Mouse (Mus musculus): ENCODE results near the gene Olfr825. TPM values are rescaled to one million over a fixed set of nuclear protein-coding genes. Genes with fewer than 3 reads are reported as not detected.
"Not testable (repeated sequence)": the region's sequence is repeated elsewhere in the genome, so short reads cannot be mapped to it uniquely, and the experiment has no call there.

The Olfr825 gene
- polyA plus RNA-seq (2015; fragmentation: Nextera tagmentation; extraction: Ambion mirVana): not detected in 2 replicates

DNA sequence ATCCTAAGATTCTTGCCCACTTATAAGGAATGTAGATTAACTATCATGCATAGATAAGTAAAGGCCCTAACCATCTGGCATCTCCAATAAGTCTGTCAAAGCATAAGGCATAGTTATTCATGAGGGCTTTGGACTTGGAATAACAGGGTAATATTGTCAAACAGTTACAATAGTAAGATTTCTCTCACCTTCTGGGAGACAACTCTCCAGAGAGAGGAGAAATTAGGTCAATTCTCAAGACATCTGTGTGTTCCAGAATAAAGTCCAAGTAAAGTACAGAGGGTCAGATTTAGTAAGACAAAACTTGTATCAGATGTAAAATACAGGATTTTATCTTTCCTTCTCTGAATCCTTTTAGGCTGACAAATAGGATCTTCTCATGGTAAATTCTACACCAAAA lies at the start of gene Olfr825:
TSS of gene Olfr825 (minus strand) at position 101 of the 400 bp plus-strand sequence.
- ATAC-seq: no peak
- TF ChIP-seq CTCF (IDR thresholded peaks at IDR 0.05) (no peak), EP300 (IDR thresholded peaks at IDR 0.05) (no peak)
- no peaks in the 10 kb centered on the region for H3K27me3 ChIP-seq (replicated peaks; ENCODE audit: insufficient read depth, low read length)

DNA sequence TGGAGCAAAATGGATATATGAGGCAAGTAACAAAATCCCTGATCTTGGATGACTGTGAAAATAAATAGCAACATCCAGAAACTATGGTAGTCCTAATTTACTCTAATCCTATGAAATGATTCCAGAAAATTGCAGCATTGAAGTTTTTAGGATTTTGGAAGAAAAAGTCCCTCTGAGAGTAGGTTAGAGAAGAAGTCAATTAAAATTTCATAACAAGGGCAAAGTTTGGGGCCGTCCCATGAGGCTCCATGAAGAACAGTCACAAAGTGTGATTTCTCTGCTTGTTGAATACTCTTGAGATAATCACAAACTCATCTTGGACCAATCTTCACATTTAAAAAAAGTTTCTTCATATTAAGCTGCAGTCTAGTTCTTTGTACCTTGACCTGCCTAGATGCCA lies 47.7 kb upstream of the Olfr825 start, which contains the start of gene Olfr827:
TSS of gene Olfr827 (minus strand) at position 101 of the 400 bp plus-strand sequence.
- TF ChIP-seq EP300 (IDR thresholded peaks at IDR 0.05) (no peak), CTCF (IDR thresholded peaks at IDR 0.05) (no peak)
- DNase-seq (ENCODE audit: low spot score) (no peak), ATAC-seq (no peak)
- Histone ChIP-seq H3K27me3 (replicated peaks; ENCODE audit: insufficient read depth, low read length) (no peaks in the 10 kb centered on the region), H3K4me3 (ENCODE audit: low read depth, low read length) (no peak within 1 kb of the TSS), H3K27ac (ENCODE audit: low read length) (no peak within 1 kb of the TSS), H3K9me3 (ENCODE audit: low read length) (no peaks in the 10 kb centered on the region), H3K9ac (replicated peaks; ENCODE audit: low read depth) (no peak within 1 kb of the TSS), H3K36me3 (ENCODE audit: insufficient read depth, low read length) (no peaks in the 10 kb centered on the region), H3K4me1 (ENCODE audit: insufficient read depth, low read depth, low read length) (no peaks in the 10 kb centered on the region), H3K4me2 (replicated peaks; ENCODE audit: low read depth, low read length) (no peak within 1 kb of the TSS)
- WGBS: 88% methylated on average over 1 of the region's 1 CpGs

More for the DNA sequence above, at the start of gene Olfr825:
- no peak within 1 kb of the TSS for H3K4me2 ChIP-seq (replicated peaks; ENCODE audit: low read depth, low read length)
- no peak within 1 kb of the TSS for H3K9ac ChIP-seq (replicated peaks; ENCODE audit: low read depth)
- H3K4me3 ChIP-seq (ENCODE audit: low read depth, low read length): no peak within 1 kb of the TSS
- no peaks in the 10 kb centered on the region for H3K36me3 ChIP-seq (ENCODE audit: insufficient read depth, low read length)
- no peaks in the 10 kb centered on the region for H3K9me3 ChIP-seq (ENCODE audit: low read length)
- H3K4me1 ChIP-seq (ENCODE audit: insufficient read depth, low read depth, low read length): no peaks in the 10 kb centered on the region
- no peak for DNase-seq (ENCODE audit: low spot score)
- no peak within 1 kb of the TSS for H3K27ac ChIP-seq (ENCODE audit: low read length)

DNA sequence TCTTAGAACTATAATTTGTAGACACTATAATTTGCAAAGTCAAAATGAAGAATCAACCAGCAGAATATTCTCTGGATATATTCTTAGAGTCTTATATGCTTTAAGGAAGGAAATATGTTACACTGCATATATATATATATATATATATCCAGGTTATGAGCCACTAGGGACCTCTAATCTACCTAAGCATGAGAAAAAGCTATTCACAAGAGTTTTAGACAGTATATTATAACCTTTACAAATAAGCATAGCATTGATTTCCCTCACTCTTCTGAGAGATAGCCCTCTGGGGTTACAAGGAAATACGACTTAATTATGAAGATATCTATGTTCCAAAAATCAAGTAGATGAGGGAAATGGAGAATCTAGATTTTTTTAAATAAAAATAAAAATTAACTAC lies 17.5 kb upstream of the Olfr825 start, which contains the start of gene Olfr826:
TSS of gene Olfr826 (minus strand) at position 101 of the 400 bp plus-strand sequence.
- Histone ChIP-seq H3K4me3 (ENCODE audit: low read depth, low read length) (no peak within 1 kb of the TSS), H3K27me3 (replicated peaks; ENCODE audit: insufficient read depth, low read length) (no peaks in the 10 kb centered on the region), H3K9me3 (ENCODE audit: low read length) (no peaks in the 10 kb centered on the region), H3K4me2 (replicated peaks; ENCODE audit: low read depth, low read length) (no peak within 1 kb of the TSS), H3K36me3 (ENCODE audit: insufficient read depth, low read length) (no peaks in the 10 kb centered on the region), H3K9ac (replicated peaks; ENCODE audit: low read depth) (no peak within 1 kb of the TSS), H3K27ac (ENCODE audit: low read length) (no peak within 1 kb of the TSS), H3K4me1 (ENCODE audit: insufficient read depth, low read depth, low read length) (no peaks in the 10 kb centered on the region)
- TF ChIP-seq CTCF (IDR thresholded peaks at IDR 0.05) (no peak), EP300 (IDR thresholded peaks at IDR 0.05) (no peak)
- DNase-seq (ENCODE audit: low spot score): no peak
- no peak for ATAC-seq
- WGBS: 71% methylated on average over 1 of the region's 1 CpGs

DNA sequence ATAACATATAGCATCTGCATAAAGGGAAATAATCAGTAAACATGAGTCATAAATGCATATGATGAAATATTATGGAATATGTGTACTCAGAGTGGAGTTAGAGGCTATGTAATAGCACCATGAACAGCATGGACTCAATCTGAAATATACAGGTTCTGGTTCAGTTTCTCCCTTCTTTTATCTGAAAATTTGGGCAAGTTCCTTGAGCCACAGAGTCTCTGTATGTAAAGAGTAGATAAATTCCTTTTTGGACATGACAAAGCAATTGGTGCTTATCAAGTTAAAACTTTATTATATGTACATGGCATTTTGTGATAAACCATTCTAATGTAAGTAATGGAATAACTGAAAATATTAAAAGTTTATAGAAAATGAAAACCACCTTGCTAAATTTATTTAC lies 1.4 kb downstream of the Olfr825 start:
- Histone ChIP-seq H3K9me3 (ENCODE audit: low read length) (no peaks in the 10 kb centered on the region), H3K4me3 (ENCODE audit: low read depth, low read length) (no peak overlapping the region), H3K27me3 (replicated peaks; ENCODE audit: insufficient read depth, low read length) (no peaks in the 10 kb centered on the region), H3K4me1 (ENCODE audit: insufficient read depth, low read depth, low read length) (no peaks in the 10 kb centered on the region), H3K27ac (ENCODE audit: low read length) (no peak overlapping the region), H3K9ac (replicated peaks; ENCODE audit: low read depth) (no peak overlapping the region), H3K4me2 (replicated peaks; ENCODE audit: low read depth, low read length) (no peak overlapping the region), H3K36me3 (ENCODE audit: insufficient read depth, low read length) (no peaks in the 10 kb centered on the region)
- TF ChIP-seq EP300 (IDR thresholded peaks at IDR 0.05): no peak
- no peak for TF ChIP-seq CTCF (IDR thresholded peaks at IDR 0.05)
- DNase-seq (ENCODE audit: low spot score) (no peak), ATAC-seq (no peak)

DNA sequence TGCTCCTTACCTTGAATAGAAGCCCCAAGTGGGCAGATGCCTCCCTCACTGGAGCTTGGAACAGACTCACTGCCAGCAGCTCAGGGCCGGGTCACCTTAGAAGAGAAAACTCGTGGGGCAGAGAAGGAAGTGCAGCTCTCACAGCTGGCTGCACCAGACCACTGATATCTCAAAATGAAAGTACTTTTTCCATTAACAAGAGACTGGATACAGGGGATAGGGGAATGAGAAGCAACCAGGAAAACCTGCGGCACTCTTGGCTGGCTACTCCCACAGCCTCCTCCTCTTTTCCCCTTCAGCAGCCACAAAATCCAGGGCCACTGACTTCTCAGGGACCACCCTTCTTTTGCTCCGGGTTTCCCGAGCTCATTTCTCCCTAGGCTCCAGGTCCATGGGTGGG lies 22.4 kb downstream of the Olfr825 start:
- Histone ChIP-seq H3K27me3 (replicated peaks; ENCODE audit: insufficient read depth, low read length) (no peaks in the 10 kb centered on the region), H3K9ac (replicated peaks; ENCODE audit: low read depth) (no peak overlapping the region), H3K4me1 (ENCODE audit: insufficient read depth, low read depth, low read length) (no peaks in the 10 kb centered on the region), H3K9me3 (ENCODE audit: low read length) (no peaks in the 10 kb centered on the region; the same call in 1 of the 2 replicates), H3K36me3 (ENCODE audit: insufficient read depth, low read length) (no peaks in the 10 kb centered on the region), H3K4me2 (replicated peaks; ENCODE audit: low read depth, low read length) (no peak overlapping the region), H3K27ac (ENCODE audit: low read length) (no peak overlapping the region), H3K4me3 (ENCODE audit: low read depth, low read length) (no peak overlapping the region)
- ATAC-seq: no peak
- no peak for DNase-seq (ENCODE audit: low spot score)
- no peak for TF ChIP-seq EP300 (IDR thresholded peaks at IDR 0.05)
- TF ChIP-seq CTCF (IDR thresholded peaks at IDR 0.05): no peak
- WGBS: 75% methylated on average over 5 of the region's 5 CpGs

DNA sequence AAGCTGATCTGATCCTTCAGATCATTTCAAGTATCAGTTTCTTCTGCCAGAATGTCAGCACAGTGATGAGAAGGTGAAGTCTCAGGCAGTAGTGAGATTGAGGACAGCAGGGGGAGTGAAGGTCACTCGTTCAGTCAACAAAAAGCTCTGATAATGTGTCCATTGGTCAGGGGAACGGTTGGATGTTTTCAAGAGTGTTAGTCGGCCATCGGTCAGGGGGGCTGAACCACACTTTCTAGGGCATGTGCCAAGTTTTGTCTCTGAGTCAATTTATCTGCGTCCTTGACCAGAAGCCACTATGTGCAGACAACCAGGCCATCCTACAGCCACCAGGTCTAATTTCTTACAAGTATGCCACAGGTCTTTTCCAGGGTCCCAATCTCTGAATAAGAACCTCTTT lies 24.1 kb downstream of the Olfr825 start:
- H3K4me3 ChIP-seq (ENCODE audit: low read depth, low read length); H3K9ac ChIP-seq (replicated peaks; ENCODE audit: low read depth); H3K4me1 ChIP-seq (ENCODE audit: insufficient read depth, low read depth, low read length); DNase-seq (ENCODE audit: low spot score); H3K4me2 ChIP-seq (replicated peaks; ENCODE audit: low read depth, low read length); H3K9me3 ChIP-seq (ENCODE audit: low read length); H3K27me3 ChIP-seq (replicated peaks; ENCODE audit: insufficient read depth, low read length); H3K27ac ChIP-seq (ENCODE audit: low read length); H3K36me3 ChIP-seq (ENCODE audit: insufficient read depth, low read length); ATAC-seq: not testable (repeated sequence)
- WGBS: 69% methylated on average over 5 of the region's 5 CpGs

DNA sequence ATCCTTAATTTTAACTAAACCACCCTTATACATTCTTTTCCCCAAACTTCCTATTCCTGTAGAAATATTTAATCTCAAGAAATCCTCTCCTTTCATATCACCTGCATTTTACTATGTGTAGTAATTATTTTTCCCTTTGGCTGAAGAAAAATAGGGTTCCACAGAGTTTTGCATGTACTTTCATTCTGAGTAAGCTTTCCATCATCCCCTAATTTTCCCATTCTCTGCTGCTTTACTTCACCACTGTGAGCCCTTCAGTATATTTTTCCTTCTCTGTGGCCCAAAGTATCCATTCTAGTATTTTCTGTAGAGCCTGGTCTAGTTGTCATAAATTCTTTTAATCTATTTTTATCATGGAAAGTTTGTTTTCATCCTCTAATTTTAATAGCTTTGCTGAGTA lies 31.8 kb downstream of the Olfr825 start:
- no peak for ATAC-seq
- TF ChIP-seq CTCF (IDR thresholded peaks at IDR 0.05) (no peak), EP300 (IDR thresholded peaks at IDR 0.05) (no peak)
- no peaks in the 10 kb centered on the region for H3K36me3 ChIP-seq (ENCODE audit: insufficient read depth, low read length)

DNA sequence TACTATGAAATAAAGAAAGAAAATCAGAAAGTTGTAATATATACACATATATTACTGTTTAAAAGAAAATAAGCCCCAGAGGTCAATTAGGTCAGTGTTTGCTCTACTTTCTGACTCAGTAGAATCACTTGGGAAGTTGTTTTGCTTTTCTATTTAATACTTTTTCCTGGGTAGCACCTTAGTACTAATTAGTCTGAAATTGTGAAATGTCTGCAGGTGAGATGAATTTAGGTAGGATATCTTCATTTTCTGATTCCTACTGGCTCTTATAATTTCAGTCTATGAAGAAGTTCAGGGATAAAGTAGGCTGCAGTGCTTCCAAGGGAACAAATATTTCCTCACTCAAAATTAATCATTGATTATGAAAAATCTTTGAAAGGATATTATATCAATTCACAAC lies 36.7 kb downstream of the Olfr825 start, which contains the start of gene Olfr824:
TSS of gene Olfr824 (minus strand) at position 101 of the 400 bp plus-strand sequence.
- not testable (repeated sequence) for DNase-seq (ENCODE audit: low spot score)

More for the DNA sequence above, 31.8 kb downstream of the Olfr825 start:
- DNase-seq (ENCODE audit: low spot score): no peak
- no peaks in the 10 kb centered on the region for H3K4me1 ChIP-seq (ENCODE audit: insufficient read depth, low read depth, low read length)
- no peaks in the 10 kb centered on the region; the same call in 1 of the 2 replicates for H3K9me3 ChIP-seq (ENCODE audit: low read length)
- no peak overlapping the region for H3K9ac ChIP-seq (replicated peaks; ENCODE audit: low read depth)
- H3K27me3 ChIP-seq (replicated peaks; ENCODE audit: insufficient read depth, low read length): no peaks in the 10 kb centered on the region
- H3K4me2 ChIP-seq (replicated peaks; ENCODE audit: low read depth, low read length): no peak overlapping the region
- no peak overlapping the region for H3K4me3 ChIP-seq (ENCODE audit: low read depth, low read length)
- no peak overlapping the region for H3K27ac ChIP-seq (ENCODE audit: low read length)

DNA sequence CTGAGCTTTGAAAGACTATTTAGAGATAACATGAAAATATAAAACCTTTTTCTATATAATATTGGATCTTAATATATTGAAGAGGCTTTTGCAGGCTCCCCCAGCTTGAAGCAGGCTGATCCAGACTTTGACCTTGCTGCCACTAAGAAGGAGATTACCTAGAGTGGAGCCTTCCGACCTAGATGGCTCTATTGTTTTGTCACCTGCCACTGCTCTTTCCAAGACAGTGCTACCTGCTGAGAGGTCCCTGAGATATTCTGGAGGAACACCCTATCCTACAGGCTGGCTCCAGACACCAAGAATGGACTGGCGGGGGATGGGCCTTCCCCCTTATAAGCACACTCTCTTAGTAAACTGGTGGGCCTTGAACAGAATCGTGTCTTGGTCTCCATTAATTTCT lies 50.5 kb downstream of the Olfr825 start:
- H3K9me3 ChIP-seq (ENCODE audit: low read length); H3K4me1 ChIP-seq (ENCODE audit: insufficient read depth, low read depth, low read length); H3K27ac ChIP-seq (ENCODE audit: low read length); ATAC-seq; H3K27me3 ChIP-seq (replicated peaks; ENCODE audit: insufficient read depth, low read length); H3K36me3 ChIP-seq (ENCODE audit: insufficient read depth, low read length); DNase-seq (ENCODE audit: low spot score); H3K9ac ChIP-seq (replicated peaks; ENCODE audit: low read depth); H3K4me3 ChIP-seq (ENCODE audit: low read depth, low read length); H3K4me2 ChIP-seq (replicated peaks; ENCODE audit: low read depth, low read length): not testable (repeated sequence)
- WGBS: 62% methylated on average over 3 of the region's 3 CpGs

More for the DNA sequence above, 36.7 kb downstream of the Olfr825 start, which contains the start of gene Olfr824:
- not testable (repeated sequence) for H3K4me2 ChIP-seq (replicated peaks; ENCODE audit: low read depth, low read length); H3K4me3 ChIP-seq (ENCODE audit: low read depth, low read length); H3K9ac ChIP-seq (replicated peaks; ENCODE audit: low read depth); H3K27ac ChIP-seq (ENCODE audit: low read length); ATAC-seq; H3K36me3 ChIP-seq (ENCODE audit: insufficient read depth, low read length); H3K27me3 ChIP-seq (replicated peaks; ENCODE audit: insufficient read depth, low read length); H3K4me1 ChIP-seq (ENCODE audit: insufficient read depth, low read depth, low read length); H3K9me3 ChIP-seq (ENCODE audit: low read length)
